Mouse (Mus musculus): ENCODE data around the gene Tmod3. TPM values are rescaled to one million over a fixed set of nuclear protein-coding genes. Genes with fewer than 3 reads are reported as not detected.

The Tmod3 gene
- polyA plus RNA-seq (2011; ENCODE audit: insufficient read depth, insufficient read length, low read depth, missing spikeins): 65.4 and 69.3 TPM in 2 replicates

DNA sequence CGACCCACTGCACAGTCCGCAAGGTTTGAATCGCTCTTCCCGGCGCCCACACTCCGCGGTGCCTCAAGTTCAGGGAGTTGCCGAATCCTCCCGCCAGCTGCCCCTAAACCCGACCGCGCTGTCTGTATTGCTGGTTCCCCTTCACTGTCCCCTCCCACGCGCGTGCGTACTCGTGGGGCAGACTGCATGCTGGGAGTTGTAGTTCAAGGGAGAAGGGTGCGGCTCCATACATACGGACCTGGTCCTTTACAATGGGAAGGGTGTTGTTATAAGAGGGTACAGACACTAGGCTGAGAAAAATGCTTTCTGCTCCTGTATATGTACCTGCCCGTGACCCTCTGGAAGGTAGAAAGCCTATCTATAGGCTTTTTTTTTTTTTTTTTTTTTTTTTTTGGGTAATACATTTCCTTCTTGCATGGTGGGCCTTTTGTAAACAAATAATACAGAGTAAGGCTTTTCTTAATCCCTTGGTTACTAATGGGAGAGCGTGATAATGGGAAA is at the start of gene Tmod3:
Tmod3 (minus strand) TSS at position 146 of the 501 bp plus-strand sequence.
- Histone ChIP-seq H3K36me3 (ENCODE audit: control insufficient read depth, insufficient read depth, low read length, poor library complexity, severe bottlenecking) (no peaks in the 10 kb centered on the region), H3K27me3 (ENCODE audit: control insufficient read depth, insufficient read depth, low read length, poor library complexity, severe bottlenecking) (no peaks in the 10 kb centered on the region), H3K9ac (ENCODE audit: low read depth, poor library complexity, severe bottlenecking) (peak within 1 kb of the TSS; percentile 70), H3K4me3 (ENCODE audit: low read depth, low read length) (peak within 1 kb of the TSS; percentile 67), H3K9me3 (replicated peaks; ENCODE audit: control insufficient read depth, insufficient read depth, low read length, poor library complexity, severe bottlenecking) (no peaks in the 10 kb centered on the region), H3K27ac (ENCODE audit: insufficient read depth, low read length) (no peak within 1 kb of the TSS), H3K4me1 (ENCODE audit: control insufficient read depth, insufficient read depth, low read length) (no peaks in the 10 kb centered on the region)
- TF ChIP-seq EP300 (IDR thresholded peaks at IDR 0.05; ENCODE audit: insufficient read depth, low read depth, low read length): no peak
- peak; percentile 89 for TF ChIP-seq POLR2A (IDR thresholded peaks at IDR 0.05; ENCODE audit: insufficient read depth, low read length)

DNA sequence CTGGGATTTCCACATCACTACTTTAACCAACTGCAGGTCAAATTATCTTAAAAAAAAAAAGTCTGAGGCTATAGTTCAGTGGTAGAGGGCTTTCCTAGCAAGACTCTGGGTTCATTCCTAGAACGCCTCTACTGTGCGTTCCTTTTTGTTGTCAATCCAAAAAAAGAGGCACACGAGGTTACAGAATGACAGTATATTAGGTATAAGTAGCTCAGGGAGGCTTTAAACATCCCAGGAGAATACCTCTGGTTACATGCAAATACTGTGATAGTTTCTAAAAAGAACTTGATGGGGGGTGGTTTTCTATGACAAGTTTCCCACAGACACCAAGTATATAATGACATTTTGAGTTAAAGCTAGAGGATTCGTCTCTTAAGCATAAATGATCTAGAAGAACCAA is 48.0 kb upstream of the Tmod3 start:
- no peak for TF ChIP-seq EP300 (IDR thresholded peaks at IDR 0.05; ENCODE audit: insufficient read depth, low read depth, low read length)

DNA sequence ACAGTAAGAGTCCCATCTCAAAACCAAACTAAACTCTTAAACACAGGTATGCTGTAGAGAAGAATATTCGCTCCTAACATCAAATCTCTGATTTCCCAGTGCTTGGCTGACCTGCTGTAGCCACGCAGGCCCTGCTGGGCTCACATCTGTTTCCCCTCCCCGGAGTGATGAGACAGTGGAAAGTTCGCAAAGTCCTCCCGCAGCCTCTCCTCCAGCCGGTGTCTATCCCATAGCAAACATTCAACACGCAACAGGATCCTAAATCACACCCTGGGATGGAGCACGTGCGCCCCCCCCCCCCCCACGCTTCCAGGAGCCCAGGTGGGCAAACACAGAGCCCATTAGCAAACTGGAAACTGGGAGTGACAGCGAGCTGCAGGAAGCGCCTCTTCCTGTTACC is 42.1 kb upstream of the Tmod3 start:
- Histone ChIP-seq H3K36me3 (ENCODE audit: control insufficient read depth, insufficient read depth, low read length, poor library complexity, severe bottlenecking) (no peaks in the 10 kb centered on the region), H3K9me3 (replicated peaks; ENCODE audit: control insufficient read depth, insufficient read depth, low read length, poor library complexity, severe bottlenecking) (no peaks in the 10 kb centered on the region), H3K27ac (ENCODE audit: insufficient read depth, low read length) (no peak overlapping the region), H3K27me3 (ENCODE audit: control insufficient read depth, insufficient read depth, low read length, poor library complexity, severe bottlenecking) (no peaks in the 10 kb centered on the region; the same call in 1 of the 2 replicates), H3K4me3 (ENCODE audit: low read depth, low read length) (no peak overlapping the region), H3K9ac (ENCODE audit: low read depth, poor library complexity, severe bottlenecking) (no peak overlapping the region), H3K4me1 (ENCODE audit: control insufficient read depth, insufficient read depth, low read length) (no peaks in the 10 kb centered on the region)
- TF ChIP-seq CTCF (IDR thresholded peaks at IDR 0.05; ENCODE audit: low read depth, low read length): no peak
- no peak for TF ChIP-seq EP300 (IDR thresholded peaks at IDR 0.05; ENCODE audit: insufficient read depth, low read depth, low read length)
- TF ChIP-seq POLR2A (IDR thresholded peaks at IDR 0.05; ENCODE audit: insufficient read depth, low read length): no peak

More for the DNA sequence above, 48.0 kb upstream of the Tmod3 start:
- no peaks in the 10 kb centered on the region for H3K9me3 ChIP-seq (replicated peaks; ENCODE audit: control insufficient read depth, insufficient read depth, low read length, poor library complexity, severe bottlenecking)
- no peak overlapping the region for H3K27ac ChIP-seq (ENCODE audit: insufficient read depth, low read length)
- no peaks in the 10 kb centered on the region; the same call in 1 of the 2 replicates for H3K27me3 ChIP-seq (ENCODE audit: control insufficient read depth, insufficient read depth, low read length, poor library complexity, severe bottlenecking)
- peaks cover 1% of the 10 kb centered on the region for H3K4me1 ChIP-seq (ENCODE audit: control insufficient read depth, insufficient read depth, low read length)
- no peak overlapping the region for H3K9ac ChIP-seq (ENCODE audit: low read depth, poor library complexity, severe bottlenecking)
- no peaks in the 10 kb centered on the region for H3K36me3 ChIP-seq (ENCODE audit: control insufficient read depth, insufficient read depth, low read length, poor library complexity, severe bottlenecking)
- no peak overlapping the region for H3K4me3 ChIP-seq (ENCODE audit: low read depth, low read length)

DNA sequence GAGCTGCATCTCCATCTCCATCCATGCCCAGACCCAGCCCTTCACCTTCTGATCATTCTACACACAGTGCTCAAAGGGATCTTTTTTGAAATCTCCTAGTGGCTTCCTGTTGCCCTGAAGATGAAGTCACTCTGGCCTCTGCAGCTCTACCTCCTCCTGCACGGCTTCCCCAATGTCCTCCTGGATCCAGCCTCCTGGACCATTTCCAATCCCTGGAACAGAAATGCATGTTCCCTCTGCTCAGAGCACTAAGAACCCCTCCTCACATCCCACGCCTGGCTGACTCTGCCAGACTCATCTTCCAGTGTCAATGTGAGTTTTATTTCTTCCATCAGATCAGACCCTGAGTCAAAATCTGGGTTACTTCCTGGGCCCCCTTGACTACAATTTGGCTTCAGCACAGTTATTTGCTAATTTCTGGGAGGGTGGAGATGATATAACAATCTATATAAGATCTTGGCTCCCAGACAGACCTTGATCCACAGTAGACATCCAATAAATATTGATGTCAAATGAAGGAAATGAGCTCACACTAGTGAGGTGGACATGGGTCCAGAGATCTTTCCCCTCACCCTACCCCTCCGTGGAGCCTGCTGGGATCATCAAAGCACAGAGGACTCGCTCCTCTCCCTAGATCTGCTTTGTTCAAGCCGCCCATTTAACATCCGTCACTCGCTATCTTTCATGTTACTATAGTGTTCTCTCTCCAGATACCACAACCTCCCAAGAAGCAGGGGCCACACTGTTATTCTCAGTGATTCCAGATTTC is 40.9 kb upstream of the Tmod3 start:
- no peak overlapping the region for H3K9ac ChIP-seq (ENCODE audit: low read depth, poor library complexity, severe bottlenecking)
- no peaks in the 10 kb centered on the region; the same call in 1 of the 2 replicates for H3K27me3 ChIP-seq (ENCODE audit: control insufficient read depth, insufficient read depth, low read length, poor library complexity, severe bottlenecking)
- TF ChIP-seq CTCF (IDR thresholded peaks at IDR 0.05; ENCODE audit: low read depth, low read length) (no peak), POLR2A (IDR thresholded peaks at IDR 0.05; ENCODE audit: insufficient read depth, low read length) (no peak), EP300 (IDR thresholded peaks at IDR 0.05; ENCODE audit: insufficient read depth, low read depth, low read length) (no peak)
- H3K36me3 ChIP-seq (ENCODE audit: control insufficient read depth, insufficient read depth, low read length, poor library complexity, severe bottlenecking): no peaks in the 10 kb centered on the region
- H3K9me3 ChIP-seq (replicated peaks; ENCODE audit: control insufficient read depth, insufficient read depth, low read length, poor library complexity, severe bottlenecking): no peaks in the 10 kb centered on the region
- H3K4me1 ChIP-seq (ENCODE audit: control insufficient read depth, insufficient read depth, low read length): no peaks in the 10 kb centered on the region
- H3K4me3 ChIP-seq (ENCODE audit: low read depth, low read length): no peak overlapping the region
- no peak overlapping the region for H3K27ac ChIP-seq (ENCODE audit: insufficient read depth, low read length)

DNA sequence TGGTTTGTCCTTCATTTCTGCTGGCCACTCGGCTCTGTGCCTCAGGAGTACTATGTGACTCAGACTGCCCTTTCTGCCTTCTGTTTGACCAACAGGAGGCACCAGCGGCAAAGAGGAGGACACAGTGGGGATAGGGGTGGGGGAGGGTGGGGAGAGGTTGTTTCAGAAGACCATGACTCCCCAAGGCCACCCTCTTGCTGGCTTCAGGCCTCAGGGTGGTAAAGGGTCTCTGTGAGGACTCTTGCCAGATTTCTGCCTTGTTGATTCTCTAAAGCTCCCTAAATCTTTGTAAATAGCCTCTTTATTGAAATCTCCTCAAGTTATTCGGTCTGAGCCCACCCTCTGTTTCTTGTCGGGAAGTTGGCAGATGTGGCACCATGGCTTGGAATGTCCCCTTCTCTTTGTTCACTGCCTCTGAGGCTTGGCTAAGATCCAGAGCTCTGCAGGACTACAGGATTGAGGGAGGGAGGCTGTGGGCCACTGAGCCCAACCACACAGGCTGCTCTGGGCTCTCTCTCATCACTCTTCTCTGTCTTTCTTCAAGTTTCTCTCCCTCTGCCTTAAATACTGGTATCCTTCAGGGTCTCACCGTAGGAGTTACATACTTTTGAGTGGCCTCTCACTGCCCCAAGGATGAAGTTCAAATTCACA is 39.9 kb upstream of the Tmod3 start:
- H3K27ac ChIP-seq (ENCODE audit: insufficient read depth, low read length): no peak overlapping the region
- no peaks in the 10 kb centered on the region for H3K36me3 ChIP-seq (ENCODE audit: control insufficient read depth, insufficient read depth, low read length, poor library complexity, severe bottlenecking)
- no peak overlapping the region for H3K9ac ChIP-seq (ENCODE audit: low read depth, poor library complexity, severe bottlenecking)
- no peaks in the 10 kb centered on the region for H3K9me3 ChIP-seq (replicated peaks; ENCODE audit: control insufficient read depth, insufficient read depth, low read length, poor library complexity, severe bottlenecking)
- no peaks in the 10 kb centered on the region for H3K4me1 ChIP-seq (ENCODE audit: control insufficient read depth, insufficient read depth, low read length)
- no peaks in the 10 kb centered on the region for H3K27me3 ChIP-seq (ENCODE audit: control insufficient read depth, insufficient read depth, low read length, poor library complexity, severe bottlenecking)
- no peak overlapping the region for H3K4me3 ChIP-seq (ENCODE audit: low read depth, low read length)
- TF ChIP-seq EP300 (IDR thresholded peaks at IDR 0.05; ENCODE audit: insufficient read depth, low read depth, low read length): no peak
- no peak for TF ChIP-seq CTCF (IDR thresholded peaks at IDR 0.05; ENCODE audit: low read depth, low read length)
- TF ChIP-seq POLR2A (IDR thresholded peaks at IDR 0.05; ENCODE audit: insufficient read depth, low read length): no peak

DNA sequence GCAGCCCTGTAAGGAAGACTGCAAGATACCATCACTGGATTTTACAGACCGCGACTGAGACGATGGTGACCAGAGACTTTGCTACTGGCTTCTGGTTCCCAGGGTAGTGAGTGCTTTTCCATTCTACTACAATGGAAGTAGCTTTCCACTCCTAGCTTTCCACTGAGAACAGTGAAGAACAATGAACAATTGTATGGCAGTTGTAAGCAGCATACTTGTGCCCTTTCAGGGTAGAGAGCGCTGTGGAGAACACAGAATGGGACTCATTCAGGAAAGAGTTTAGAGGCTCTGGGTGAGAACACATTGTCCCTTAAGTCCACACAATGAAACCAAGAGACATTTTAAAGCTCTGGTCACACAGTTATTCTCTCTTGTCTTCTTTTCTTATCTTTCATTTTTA is 38.1 kb upstream of the Tmod3 start:
- Histone ChIP-seq H3K27me3 (ENCODE audit: control insufficient read depth, insufficient read depth, low read length, poor library complexity, severe bottlenecking) (no peaks in the 10 kb centered on the region), H3K9ac (ENCODE audit: low read depth, poor library complexity, severe bottlenecking) (no peak overlapping the region), H3K27ac (ENCODE audit: insufficient read depth, low read length) (no peak overlapping the region), H3K4me3 (ENCODE audit: low read depth, low read length) (no peak overlapping the region), H3K4me1 (ENCODE audit: control insufficient read depth, insufficient read depth, low read length) (no peaks in the 10 kb centered on the region), H3K9me3 (replicated peaks; ENCODE audit: control insufficient read depth, insufficient read depth, low read length, poor library complexity, severe bottlenecking) (no peaks in the 10 kb centered on the region), H3K36me3 (ENCODE audit: control insufficient read depth, insufficient read depth, low read length, poor library complexity, severe bottlenecking) (no peaks in the 10 kb centered on the region)
- TF ChIP-seq EP300 (IDR thresholded peaks at IDR 0.05; ENCODE audit: insufficient read depth, low read depth, low read length) (no peak), CTCF (IDR thresholded peaks at IDR 0.05; ENCODE audit: low read depth, low read length) (no peak), POLR2A (IDR thresholded peaks at IDR 0.05; ENCODE audit: insufficient read depth, low read length) (no peak)
